Mouse (Mus musculus): ENCODE results near the gene Map3k4. TPM values are rescaled to one million over a fixed set of nuclear protein-coding genes. Genes with fewer than 3 reads are reported as not detected.

Map3k4 gene
- polyA plus RNA-seq, 1 experiment from 2014 or later: 39.7 TPM

- no peak overlapping the region for H3K27ac ChIP-seq (ENCODE audit: low read depth, low read length)
- no peaks in the 10 kb centered on the region for H3K27me3 ChIP-seq (replicated peaks; ENCODE audit: control insufficient read depth, insufficient read depth, low read length)
- no peak for ATAC-seq
- WGBS: 75% methylated on average over 2 of the region's 2 CpGs
- peaks cover 7% of the 10 kb centered on the region for H3K4me1 ChIP-seq (ENCODE audit: control insufficient read depth, insufficient read depth, low read depth, low read length)
- H3K4me3 ChIP-seq (ENCODE audit: low read length): no peak overlapping the region
- H3K36me3 ChIP-seq (ENCODE audit: control insufficient read depth, insufficient read depth, low read length): peaks cover 3% of the 10 kb centered on the region; the same call in 1 of the 2 replicates
- no peak overlapping the region for H3K9ac ChIP-seq (ENCODE audit: low read depth, low read length)
- H3K4me2 ChIP-seq (ENCODE audit: low read length): no peak overlapping the region
- H3K9me3 ChIP-seq (ENCODE audit: control insufficient read depth, low read length): 0 out of 2 replicates have a peak, but pooled peaks cover 3% of the 10 kb centered on the region
Measured at GRCm38 (mm10) chr17:12179766-12180165, 138.8 kb downstream of the Map3k4 start.

DNA sequence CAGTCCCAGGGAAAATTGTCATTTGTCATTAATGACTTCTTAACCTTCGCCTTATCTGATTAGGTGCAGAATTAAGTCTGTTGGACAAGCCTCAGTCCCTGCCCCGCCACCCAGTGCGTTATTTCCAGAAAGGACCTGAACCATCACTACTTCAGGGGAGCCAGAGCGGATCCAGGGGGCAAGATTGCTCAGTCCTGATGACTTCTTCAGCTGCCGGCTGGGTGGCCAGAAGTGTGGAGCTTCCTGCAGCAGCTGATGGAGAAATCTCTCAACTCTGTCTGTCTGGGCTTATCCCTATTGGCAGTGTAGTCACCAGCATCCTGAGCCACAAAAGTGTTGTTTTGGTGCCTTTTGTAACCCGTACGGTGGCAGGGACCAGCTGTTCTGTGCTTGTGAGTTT lies 139.3 kb downstream of the Map3k4 start:
- no peaks in the 10 kb centered on the region for H3K27me3 ChIP-seq (replicated peaks; ENCODE audit: control insufficient read depth, insufficient read depth, low read length)
- H3K9ac ChIP-seq (ENCODE audit: low read depth, low read length): no peak overlapping the region
- H3K4me3 ChIP-seq (ENCODE audit: low read length): no peak overlapping the region
- peaks cover 7% of the 10 kb centered on the region for H3K4me1 ChIP-seq (ENCODE audit: control insufficient read depth, insufficient read depth, low read depth, low read length)
- H3K4me2 ChIP-seq (ENCODE audit: low read length): no peak overlapping the region
- no peak overlapping the region for H3K27ac ChIP-seq (ENCODE audit: low read depth, low read length)
- 75% methylated on average over 7 of the region's 7 CpGs for WGBS
- ATAC-seq: no peak
- H3K36me3 ChIP-seq (ENCODE audit: control insufficient read depth, insufficient read depth, low read length): peaks cover 3% of the 10 kb centered on the region; the same call in 1 of the 2 replicates
- 0 out of 2 replicates have a peak, but pooled peaks cover 3% of the 10 kb centered on the region for H3K9me3 ChIP-seq (ENCODE audit: control insufficient read depth, low read length)

Other genes with a start within 250 kb of the Map3k4 start
- 65.2 and 71.2 TPM in 2 replicates for gene Agpat4, start 200.1 kb downstream of the Map3k4 start, polyA plus RNA-seq (2015; fragmentation: Nextera tagmentation; extraction: Ambion mirVana)
- gene Plg, start 59.8 kb upstream of the Map3k4 start, polyA plus RNA-seq (2015; fragmentation: Nextera tagmentation; extraction: Ambion mirVana): not detected in 2 replicates
- 1.9 and 2.9 TPM in 2 replicates for gene Slc22a3, start 188.9 kb upstream of the Map3k4 start, polyA plus RNA-seq (2015; fragmentation: Nextera tagmentation; extraction: Ambion mirVana)

Data from hindbrain, embryonic 16.5 days (tissue).